Comparison of ENCODE assay signal across 9 mouse cellular contexts in the genomic region with DNA sequence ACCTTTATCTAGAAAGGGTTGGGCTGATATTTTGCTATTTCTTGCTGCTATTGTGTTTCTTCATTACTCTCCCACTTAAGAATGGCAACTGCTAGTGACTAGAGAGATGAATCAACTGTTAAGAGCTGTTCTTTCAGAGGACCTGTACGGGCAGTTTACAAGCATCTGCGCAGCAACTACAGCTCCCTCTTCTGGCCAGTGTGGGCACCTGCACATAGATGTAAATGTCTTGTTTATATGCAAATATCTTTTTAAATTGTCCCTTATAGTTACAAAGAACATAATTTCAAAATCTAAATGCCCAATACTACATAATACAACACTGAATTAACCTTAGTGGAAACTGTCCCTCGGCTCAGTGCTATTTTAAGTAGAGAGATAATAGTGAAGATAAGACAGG. TPM values are rescaled to one million over a fixed set of nuclear protein-coding genes. Genes with fewer than 3 reads are reported as not detected.
A peak's percentile ranks its signal among the peaks of the same experiment; 100 is the strongest.
DNase-seq lines count a peak whose midpoint lies in the region; ATAC-seq and TF ChIP-seq lines count a peak whose summit lies in the region.
"Had no signal": no experiment of that assay in that cellular context is flagged by ENCODE, and none has a peak within 500 bp of the region (broad histone marks: within the 10 kb centered on the region; RNA-seq: fewer than 3 reads in every experiment).

No protein-coding gene starts in this region.

- ATAC-seq in inflammation-experienced regulatory T-cells, adult 6 months: peak; percentile 62
- ATAC-seq in erythroid progenitor cell, adult 5-6 weeks (replicated peaks; ENCODE audit: low FRiP score, poor library complexity, severe bottlenecking): no peak

- DNase-seq in layer of hippocampus, adult 2 months (ENCODE audit: low spot score in 2 of 2): peak; percentile 16 to 34
- DNase-seq in layer of hippocampus, adult 8-10 months (ENCODE audit: low spot score in 2 of 2): no peak
- DNase-seq in CH12.LX (ENCODE audit: extremely low read depth) (peak; percentile 76), ZHBTc4 (ENCODE audit: low read depth, low spot score) (peak; percentile 70)
- peak; percentile 39 for DNase-seq in telencephalon, adult 2 months (ENCODE audit: low read depth, low spot score)

- no peaks in the 10 kb centered on the region for H3K9me3 ChIP-seq in CH12.LX (replicated peaks; ENCODE audit: low read length)

- H3K4me1 ChIP-seq in CH12.LX (ENCODE audit: control insufficient read depth in 1 of 2, insufficient read depth in 2 of 2): peaks cover 14 to 60% of the 10 kb centered on the region in 2 experiments

- H3K4me2 ChIP-seq in CH12.LX (ENCODE audit: insufficient read depth, low read depth, poor library complexity, severe bottlenecking): no peak overlapping the region

- H3K9ac ChIP-seq in CH12.LX (ENCODE audit: insufficient read depth, low read depth): no peak overlapping the region

- in situ Hi-C loops in CH12.LX (cut with MboI; ENCODE audit: low pct_ligation_motif_present, low pct_unique_long_range_greater_than_20kb, low sequenced_read_pairs): loop anchor here (5.0 to 25.0 kb wide), 3 partner anchors 161 to 581 kb away; partner anchors contain the start of gene Ms4a13

- H3K36me3 ChIP-seq in CH12.LX (replicated peaks in 1 of 2; ENCODE audit: control insufficient read depth in 1 of 2, insufficient read depth in 1 of 2, low read length in 1 of 2): peaks cover 6 to 13% of the 10 kb centered on the region in 2 experiments

- no peaks in the 10 kb centered on the region for H3K27me3 ChIP-seq in CH12.LX (replicated peaks)

- H3K4me3 ChIP-seq in layer of hippocampus, adult 2 months: no peak overlapping the region
- no peak overlapping the region for H3K4me3 ChIP-seq in CH12.LX (replicated peaks in 1 of 3; ENCODE audit: low read depth in 2 of 3, low read length in 2 of 3, poor library complexity in 1 of 3)

- H3K27ac ChIP-seq in layer of hippocampus, adult 2 months: no peak overlapping the region
- H3K27ac ChIP-seq in CH12.LX (ENCODE audit: insufficient read depth, low read depth): no peak overlapping the region

- TF ChIP-seq POLR2A in CH12.LX (IDR thresholded peaks at IDR 0.05; ENCODE audit: low read depth, low read length): no peak

- dilution Hi-C loops in CH12.LX (cut with MboI; ENCODE audit: extremely low pct_ligation_motif_present, extremely low pct_unique_long_range_greater_than_20kb, low sequenced_read_pairs): no loop called here

- TF ChIP-seq CTCF in layer of hippocampus, adult 2 months (conservative IDR thresholded peaks at IDR 0.05): peak; percentile 97
- peak; percentile 92 to 93 for TF ChIP-seq CTCF in CH12.LX (conservative IDR thresholded peaks at IDR 0.05 in 1 of 2, IDR thresholded peaks at IDR 0.05 in 1 of 2; ENCODE audit: low read depth in 2 of 2, low read length in 2 of 2)

- H3K79me2 ChIP-seq in CH12.LX (replicated peaks; ENCODE audit: control insufficient read depth, extremely low read depth, insufficient read depth, poor library complexity, severe bottlenecking): peaks cover 22% of the 10 kb centered on the region

- TF ChIP-seq EP300 in CH12.LX (IDR thresholded peaks at IDR 0.05; ENCODE audit: low read length): no peak

- peak; percentile 79 for TF ChIP-seq RAD21 in CH12.LX (IDR thresholded peaks at IDR 0.05; ENCODE audit: low read depth, low read length)

TF ChIP-seq in CH12.LX, 34 proteins besides CTCF, POLR2A, EP300 and RAD21:
- TF ChIP-seq IRF4 (IDR thresholded peaks at IDR 0.05; ENCODE audit: low read depth, low read length) (0 out of 2 replicates have a peak, but pooled peaks have one; percentile 6), ZKSCAN1 (IDR thresholded peaks at IDR 0.05; ENCODE audit: borderline replicate concordance, low read depth, low read length) (no peak), ZNF384 (IDR thresholded peaks at IDR 0.05; ENCODE audit: low read depth, low read length) (no peak), SMC3 (IDR thresholded peaks at IDR 0.05; ENCODE audit: low read depth, low read length) (peak; percentile 84), USF1 (IDR thresholded peaks at IDR 0.05; ENCODE audit: low read depth, low read length) (no peak), TBP (conservative IDR thresholded peaks at IDR 0.05; ENCODE audit: low read depth, low read length) (no peak), POLR2AphosphoS2 (IDR thresholded peaks at IDR 0.05; ENCODE audit: low read depth, low read length) (no peak), NELFE (IDR thresholded peaks at IDR 0.05; ENCODE audit: low read depth, low read length) (no peak), PAX5 (IDR thresholded peaks at IDR 0.05; ENCODE audit: low read length) (no peak), UBTF (IDR thresholded peaks at IDR 0.05; ENCODE audit: low read depth, low read length) (no peak), MYC (IDR thresholded peaks at IDR 0.05; ENCODE audit: low read depth, low read length) (no peak), JUN (IDR thresholded peaks at IDR 0.05; ENCODE audit: insufficient read depth, low read depth, low read length) (no peak), USF2 (conservative IDR thresholded peaks at IDR 0.05; ENCODE audit: low read depth, low read length) (no peak), ZMIZ1 (IDR thresholded peaks at IDR 0.05; ENCODE audit: low read depth, low read length) (no peak), ZC3H11A (IDR thresholded peaks at IDR 0.05; ENCODE audit: low read depth, low read length) (no peak), NRF1 (IDR thresholded peaks at IDR 0.05; ENCODE audit: low read depth, low read length) (0 out of 2 replicates have a peak, but pooled peaks have one; percentile 17), ETS1 (conservative IDR thresholded peaks at IDR 0.05; ENCODE audit: low read depth, low read length) (no peak), TCF12 (IDR thresholded peaks at IDR 0.05; ENCODE audit: low read depth, low read length) (no peak), ELF1 (IDR thresholded peaks at IDR 0.05; ENCODE audit: low read depth, low read length) (no peak), MAZ (IDR thresholded peaks at IDR 0.05; ENCODE audit: low read depth, low read length) (no peak)

RNA-seq across cellular contexts. Expression of gene Mrpl16, which starts 2.0 kb away (rescaled TPM):
- 10 to 100 TPM; 31.2 to 34.6 TPM for total RNA-seq in layer of hippocampus, adult 2 months (2021)
- 10 to 100 TPM; 34.2 to 38.5 (median 36.3) TPM for total RNA-seq in layer of hippocampus, adult 8-10 months (2022)
- 61.8 and 70.5 TPM in 2 replicates for total RNA-seq in CH12.LX (2012; rRNA removed)
- total RNA-seq in CH12.LX (2014; rRNA removed): 74.7 and 77.3 TPM in 2 replicates
- polyA plus RNA-seq in CH12.LX (2012; ENCODE audit: insufficient read length, low read depth): 72.8 and 79.1 TPM in 2 replicates
- polyA plus RNA-seq in inflammation-experienced regulatory T-cells, adult 6 months (2017; shearing (Covaris generic)): 10 to 100 TPM; 34.9 to 46.7 (median 44.9) TPM
- 19.8 and 21.0 TPM in 2 replicates for total RNA-seq in erythroid progenitor cell, adult 5-6 weeks (2015; ENCODE audit: low replicate concordance)
- total RNA-seq in erythroid progenitor cell, adult 5-6 weeks (2017; ENCODE audit: low replicate concordance): 6.8 and 22.5 TPM in 2 replicates

RNA-seq across cellular contexts. Expression of gene Gif, which starts 20.8 kb away (rescaled TPM):
- not detected for total RNA-seq in layer of hippocampus, adult 2 months (2021)
- total RNA-seq in layer of hippocampus, adult 8-10 months (2022): not detected
- total RNA-seq in CH12.LX (2012; rRNA removed): 0.08 and 0.21 TPM in 2 replicates
- 0.20 and 0.28 TPM in 2 replicates for total RNA-seq in CH12.LX (2014; rRNA removed)
- polyA plus RNA-seq in CH12.LX (2012; ENCODE audit: insufficient read length, low read depth): 0.24 and 0.26 TPM in 2 replicates
- not detected for polyA plus RNA-seq in inflammation-experienced regulatory T-cells, adult 6 months (2017; shearing (Covaris generic))
- not detected in 2 replicates for total RNA-seq in erythroid progenitor cell, adult 5-6 weeks (2015; ENCODE audit: low replicate concordance)
- not detected in 2 replicates for total RNA-seq in erythroid progenitor cell, adult 5-6 weeks (2017; ENCODE audit: low replicate concordance)
- polyA plus RNA-seq: heart, embryonic 16.5 days; neural tube, embryonic 11.5 days had no signal

RNA-seq across cellular contexts. Expression of gene Stx3, which starts 51.0 kb away (rescaled TPM):
- 10 to 100 TPM; 30.6 to 39.3 TPM for total RNA-seq in layer of hippocampus, adult 2 months (2021)
- 10 to 100 TPM; 29.3 to 38.0 (median 34.6) TPM for total RNA-seq in layer of hippocampus, adult 8-10 months (2022)
- 0.84 and 1.4 TPM in 2 replicates for total RNA-seq in CH12.LX (2012; rRNA removed)
- 0.16 TPM in 1 of 2 replicates, not detected in the other for total RNA-seq in CH12.LX (2014; rRNA removed)
- 4.7 and 5.0 TPM in 2 replicates for polyA plus RNA-seq in CH12.LX (2012; ENCODE audit: insufficient read length, low read depth)
- polyA plus RNA-seq in inflammation-experienced regulatory T-cells, adult 6 months (2017; shearing (Covaris generic)): 1 to 10 TPM; 2.1 to 3.3 (median 3.2) TPM
- 2.2 TPM in 1 of 2 replicates, not detected in the other for total RNA-seq in erythroid progenitor cell, adult 5-6 weeks (2015; ENCODE audit: low replicate concordance)
- total RNA-seq in erythroid progenitor cell, adult 5-6 weeks (2017; ENCODE audit: low replicate concordance): 0.39 and 6.0 TPM in 2 replicates

Comparison
In these comparisons a context has a peak if more than half of its experiments do, and no peak if none do; other contexts are left out.
1. DNase-seq: peak in layer of hippocampus, adult 2 months (2 of 2), CH12.LX (single experiment), ZHBTc4 (single experiment) and telencephalon, adult 2 months (single experiment); none in layer of hippocampus, adult 8-10 months (0 of 2).
2. RNA of gene Stx3, which starts 51.0 kb away (total RNA-seq): 30.6 to 39.3 TPM in layer of hippocampus, adult 2 months and 29.3 to 38.0 TPM in layer of hippocampus, adult 8-10 months; 0.39 to 6.0 TPM in erythroid progenitor cell, adult 5-6 weeks and 0.16 to 1.4 TPM in CH12.LX; every median in the first group is over 4 times any median in the second.